8 mouse cellular contexts compared by ENCODE assay signal in genomic region chr2:32191872-32192507, GRCm38 (mm10). TPM values are rescaled to one million over a fixed set of nuclear protein-coding genes. Genes with fewer than 3 reads are reported as not detected.
DNase-seq lines count a peak whose midpoint lies in the region; ATAC-seq lines count a peak whose summit lies in the region.

No protein-coding gene starts in this region.

- H3K27me3 ChIP-seq in forebrain, embryonic 11.5 days (ENCODE audit: control insufficient read depth, insufficient read depth, low read length), result no peaks in the 10 kb centered on the region
- H3K27me3 ChIP-seq in forebrain, embryonic 15.5 days, result no peaks in the 10 kb centered on the region
- H3K27me3 ChIP-seq in embryonic facial prominence, embryonic 14.5 days (replicated peaks; ENCODE audit: control insufficient read depth, insufficient read depth, low read length), result no peaks in the 10 kb centered on the region

- no peak overlapping the region for H3K9ac ChIP-seq in forebrain, embryonic 11.5 days (ENCODE audit: low read length)
- no peak overlapping the region for H3K9ac ChIP-seq in forebrain, embryonic 15.5 days (replicated peaks)
- no peak overlapping the region for H3K9ac ChIP-seq in embryonic facial prominence, embryonic 14.5 days (ENCODE audit: low read depth, low read length)

- H3K4me1 ChIP-seq in forebrain, embryonic 11.5 days (replicated peaks; ENCODE audit: control insufficient read depth, insufficient read depth, low read length), result no peaks in the 10 kb centered on the region
- no peaks in the 10 kb centered on the region for H3K4me1 ChIP-seq in forebrain, embryonic 15.5 days
- H3K4me1 ChIP-seq in embryonic facial prominence, embryonic 14.5 days (ENCODE audit: control insufficient read depth, insufficient read depth, low read length), result no peaks in the 10 kb centered on the region

- peak; percentile 72 for DNase-seq in forebrain, embryonic 11.5 days (ENCODE audit: low spot score)
- peak; percentile 63 for DNase-seq in 3T3-L1 (ENCODE audit: low read depth, low spot score)
- peak; percentile 82 for DNase-seq in adrenal gland, postnatal 14 days
- peak; percentile 42 for DNase-seq in embryonic facial prominence, embryonic 14.5 days (ENCODE audit: low spot score)
- DNase-seq in kidney, postnatal 25 days, result peak; percentile 81 to 84
- peak; percentile 83 for DNase-seq in naive thymus-derived CD4-positive, alpha-beta T cell, adult 2 months (ENCODE audit: low read depth)
- DNase-seq in frontal cortex, postnatal 10 days (ENCODE audit: low spot score in 2 of 2), result no peak

- H3K4me3 ChIP-seq in forebrain, embryonic 11.5 days (ENCODE audit: low read depth, low read length), result no peak overlapping the region
- H3K4me3 ChIP-seq in forebrain, embryonic 15.5 days, result no peak overlapping the region
- no peak overlapping the region for H3K4me3 ChIP-seq in embryonic facial prominence, embryonic 14.5 days (ENCODE audit: low read depth, low read length)

- H3K27ac ChIP-seq in forebrain, embryonic 11.5 days (ENCODE audit: low read depth, low read length), result no peak overlapping the region
- no peak overlapping the region for H3K27ac ChIP-seq in forebrain, embryonic 15.5 days (replicated peaks)
- no peak overlapping the region for H3K27ac ChIP-seq in embryonic facial prominence, embryonic 14.5 days (replicated peaks; ENCODE audit: low read depth, low read length)

- WGBS in forebrain, embryonic 11.5 days, result 86% methylated on average over 16 of the region's 18 CpGs
- 86% methylated on average over 17 of the region's 18 CpGs for WGBS in forebrain, embryonic 15.5 days
- WGBS in embryonic facial prominence, embryonic 14.5 days, result 83% methylated on average over 17 of the region's 18 CpGs

- peaks cover 40% of the 10 kb centered on the region for H3K36me3 ChIP-seq in forebrain, embryonic 11.5 days (ENCODE audit: control insufficient read depth, insufficient read depth, low read length)
- peaks cover 73% of the 10 kb centered on the region for H3K36me3 ChIP-seq in forebrain, embryonic 15.5 days
- H3K36me3 ChIP-seq in embryonic facial prominence, embryonic 14.5 days (ENCODE audit: control insufficient read depth, insufficient read depth, low read length), result peaks cover 96% of the 10 kb centered on the region

- no peaks in the 10 kb centered on the region for H3K9me3 ChIP-seq in forebrain, embryonic 11.5 days (ENCODE audit: control insufficient read depth, low read length)
- H3K9me3 ChIP-seq in forebrain, embryonic 15.5 days, result no peaks in the 10 kb centered on the region
- H3K9me3 ChIP-seq in embryonic facial prominence, embryonic 14.5 days (ENCODE audit: control insufficient read depth, low read length), result no peaks in the 10 kb centered on the region

- no peak for ATAC-seq in forebrain, embryonic 11.5 days (replicated peaks; ENCODE audit: low FRiP score)
- ATAC-seq in forebrain, embryonic 15.5 days (replicated peaks), result no peak
- no peak for ATAC-seq in embryonic facial prominence, embryonic 14.5 days (ENCODE audit: low read depth)

- H3K4me2 ChIP-seq in forebrain, embryonic 11.5 days (ENCODE audit: low read depth, low read length, severe bottlenecking), result no peak overlapping the region
- no peak overlapping the region for H3K4me2 ChIP-seq in forebrain, embryonic 15.5 days (replicated peaks)
- H3K4me2 ChIP-seq in embryonic facial prominence, embryonic 14.5 days (ENCODE audit: low read depth, low read length), result no peak overlapping the region

RNA-seq across cellular contexts. Expression of gene Prrc2b, which starts 41.1 kb away (rescaled TPM):
- polyA plus RNA-seq in forebrain, embryonic 11.5 days (2014; fragmentation: Nextera tagmentation; extraction: Ambion mirVana), result 98.0 and 102 TPM in 2 replicates
- polyA plus RNA-seq in forebrain, embryonic 15.5 days (2015; fragmentation: Nextera tagmentation; extraction: Ambion mirVana), result 76.2 and 88.8 TPM in 2 replicates
- 86.4 and 91.3 TPM in 2 replicates for total RNA-seq in adrenal gland, postnatal 14 days (2021)
- polyA plus RNA-seq in embryonic facial prominence, embryonic 14.5 days (2014; fragmentation: Nextera tagmentation; extraction: Ambion mirVana), result 63.0 and 66.0 TPM in 2 replicates

RNA-seq across cellular contexts. Expression of gene Pomt1, which starts 44.4 kb away (rescaled TPM):
- 26.3 and 33.3 TPM in 2 replicates for polyA plus RNA-seq in forebrain, embryonic 11.5 days (2014; fragmentation: Nextera tagmentation; extraction: Ambion mirVana)
- 29.9 and 34.5 TPM in 2 replicates for polyA plus RNA-seq in forebrain, embryonic 15.5 days (2015; fragmentation: Nextera tagmentation; extraction: Ambion mirVana)
- 29.2 and 32.4 TPM in 2 replicates for total RNA-seq in adrenal gland, postnatal 14 days (2021)
- polyA plus RNA-seq in embryonic facial prominence, embryonic 14.5 days (2014; fragmentation: Nextera tagmentation; extraction: Ambion mirVana), result 20.2 and 26.5 TPM in 2 replicates

Comparison
In these comparisons a context has a peak if more than half of its experiments do, and no peak if none do; other contexts are left out.
1. DNase-seq: peak in forebrain, embryonic 11.5 days (single experiment), 3T3-L1 (single experiment), adrenal gland, postnatal 14 days (single experiment), embryonic facial prominence, embryonic 14.5 days (single experiment), kidney, postnatal 25 days (2 of 2) and naive thymus-derived CD4-positive, alpha-beta T cell, adult 2 months (single experiment); none in frontal cortex, postnatal 10 days (0 of 2).